Mouse (Mus musculus) spleen, postnatal 4 days (tissue): Measurements from ENCODE around the gene Gpc5.
A peak's percentile ranks its signal among the peaks of the same experiment; 100 is the strongest.

ENCODE experiments used
- DNase-seq, 2 experiments: peaks; one replicate each; pipeline ENCODE4 v3.0.0; 2022; ENCODE audit warnings: low spot score in 2 of 2

Gpc5 gene

GRCm38 (mm10) chr14:115369611-115370167, 277.7 kb downstream of the Gpc5 start:
- DNase-seq, result no peak

- no peak for DNase-seq
These were observed 279.1 kb downstream of the Gpc5 start for GRCm38 (mm10) chr14:115371131-115371530.

DNA sequence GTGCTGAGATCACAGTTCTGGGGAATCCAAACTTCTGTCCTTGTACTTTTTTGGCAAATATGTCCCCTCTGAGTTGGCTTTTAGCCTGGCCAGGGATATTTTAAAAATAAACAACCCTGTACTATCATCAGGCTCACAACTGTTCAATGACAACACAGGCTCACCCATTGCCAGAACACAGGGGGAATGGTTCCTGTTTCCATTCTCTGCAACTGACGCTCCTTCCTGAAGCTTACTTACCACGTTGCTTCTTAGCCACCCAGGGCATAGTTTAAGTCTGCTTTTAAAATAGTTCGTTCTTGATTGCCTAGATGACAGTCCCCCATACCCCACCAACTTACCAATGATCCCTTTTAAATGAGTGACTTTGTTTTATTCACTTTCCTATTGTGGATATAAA, 299.8 kb downstream of the Gpc5 start:
- no peak for DNase-seq

- no peak for DNase-seq
These were observed 301.0 kb downstream of the Gpc5 start for GRCm38 (mm10) chr14:115392894-115393524.

- DNase-seq, result no peak
These were observed 314.6 kb downstream of the Gpc5 start for GRCm38 (mm10) chr14:115406596-115406995.

- no peak for DNase-seq
These were observed 315.4 kb downstream of the Gpc5 start for GRCm38 (mm10) chr14:115407309-115407930.

DNA sequence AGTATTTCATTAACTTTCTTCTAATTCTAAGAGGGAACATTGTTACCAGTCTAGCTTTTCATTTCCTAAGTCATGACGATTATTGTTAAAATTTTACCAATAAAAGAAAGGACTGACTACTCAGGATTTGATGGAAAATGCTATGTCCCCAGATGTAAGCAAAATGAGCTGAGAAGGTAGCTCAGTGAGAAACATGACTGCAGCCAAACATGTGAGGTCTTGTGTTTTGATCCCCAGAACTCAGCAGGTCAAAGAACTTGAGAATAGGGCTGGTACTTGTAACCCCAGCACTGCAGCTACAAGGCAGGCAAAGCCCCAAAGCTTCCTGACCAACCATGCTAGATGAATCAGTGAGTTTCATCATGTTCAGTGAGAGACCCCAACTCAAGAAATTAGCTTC, 318.9 kb downstream of the Gpc5 start:
- DNase-seq, result no peak

DNA sequence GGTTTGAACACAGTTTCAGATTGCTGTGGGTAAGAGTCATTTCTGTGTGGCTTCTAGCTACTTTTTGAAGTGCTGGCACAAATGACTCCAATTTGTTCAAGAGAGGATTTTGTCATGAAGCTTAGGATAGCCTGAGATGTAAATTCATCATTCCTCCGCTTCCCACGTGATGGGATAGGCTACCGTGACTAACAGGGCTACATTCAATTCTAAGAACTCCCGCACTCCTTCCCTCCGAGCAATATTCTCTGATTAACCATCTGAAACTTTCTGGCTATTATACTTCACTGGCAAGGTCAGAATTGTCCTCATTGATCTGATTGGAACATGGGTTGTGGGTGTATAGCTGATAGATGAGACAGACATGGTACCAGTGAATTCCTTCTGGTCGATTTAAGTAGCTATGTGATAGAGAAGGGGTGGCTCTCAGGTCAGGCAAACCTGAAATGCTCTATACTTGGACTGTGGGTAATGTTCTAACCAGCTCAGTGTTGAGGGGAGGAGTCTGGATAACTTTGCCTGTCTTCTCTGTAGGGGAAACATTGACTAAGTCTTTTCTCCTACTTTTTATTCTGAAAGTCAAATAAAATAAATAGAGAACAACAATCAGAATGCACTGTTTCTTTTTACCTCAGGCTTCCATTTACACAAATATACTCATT, 319.6 kb downstream of the Gpc5 start:
- no peak for DNase-seq

DNA sequence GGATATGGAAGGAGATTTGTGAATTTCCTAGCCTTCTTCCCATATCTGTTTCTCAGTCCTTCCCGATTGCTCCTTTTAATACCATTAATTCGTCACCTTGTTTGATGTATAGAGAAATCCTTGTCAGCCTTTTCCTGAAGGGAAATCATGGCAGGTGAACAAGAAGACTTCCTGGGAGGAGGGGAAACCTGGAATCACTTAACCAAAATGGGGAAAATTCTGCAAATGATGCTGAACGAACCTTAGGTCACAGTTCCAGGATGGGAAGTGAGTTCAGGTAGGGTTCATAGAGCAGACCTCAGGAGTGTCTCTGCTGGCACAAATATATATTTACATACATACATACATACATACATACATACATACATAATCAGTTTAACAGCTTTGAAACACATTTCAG, 320.8 kb downstream of the Gpc5 start:
- DNase-seq, result no peak

- no peak for DNase-seq
These were observed 321.4 kb downstream of the Gpc5 start for GRCm38 (mm10) chr14:115413429-115413828.

- DNase-seq, result no peak
These were observed 322.5 kb downstream of the Gpc5 start for GRCm38 (mm10) chr14:115414545-115414944.

DNA sequence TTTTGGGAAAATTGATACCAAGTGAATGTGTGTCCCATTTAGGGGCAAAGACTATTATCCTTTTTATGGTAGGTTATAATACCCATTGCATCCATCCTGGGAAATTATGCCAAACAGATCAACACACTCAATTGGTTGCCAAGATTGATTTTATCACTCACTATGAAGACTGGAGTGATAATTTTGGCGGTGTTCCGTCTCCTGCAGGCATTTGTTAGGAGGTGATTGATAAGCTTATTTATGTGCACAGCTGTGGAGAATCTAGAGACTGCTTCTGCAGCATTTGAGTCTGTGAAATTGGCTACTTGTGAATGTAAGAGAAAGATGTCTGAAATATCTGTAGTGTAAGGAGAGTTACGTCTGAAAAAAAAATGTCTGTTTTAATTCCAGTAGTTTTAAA, 340.0 kb downstream of the Gpc5 start:
- DNase-seq, result no peak

GRCm38 (mm10) chr14:115432368-115432767, 340.4 kb downstream of the Gpc5 start:
- DNase-seq, result no peak

DNA sequence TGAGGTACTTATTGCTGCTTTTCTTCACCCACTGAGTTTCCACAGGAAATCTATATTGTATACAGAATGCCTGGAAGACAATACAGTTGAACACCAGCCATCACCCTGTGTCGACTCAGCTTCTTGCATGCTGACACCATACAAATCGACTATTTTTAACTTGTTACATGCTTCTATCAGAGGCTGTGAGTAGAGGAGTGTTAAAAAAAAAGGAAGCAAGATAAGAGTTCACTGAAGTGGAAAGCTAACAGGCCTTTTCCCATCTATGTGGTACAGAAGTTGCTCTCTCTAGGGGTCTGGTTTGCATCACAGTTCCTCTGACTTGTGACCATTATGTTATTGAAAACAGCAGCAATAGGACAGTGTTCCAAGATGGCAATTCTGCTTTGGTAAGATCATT, 344.6 kb downstream of the Gpc5 start:
- DNase-seq, result no peak

DNA sequence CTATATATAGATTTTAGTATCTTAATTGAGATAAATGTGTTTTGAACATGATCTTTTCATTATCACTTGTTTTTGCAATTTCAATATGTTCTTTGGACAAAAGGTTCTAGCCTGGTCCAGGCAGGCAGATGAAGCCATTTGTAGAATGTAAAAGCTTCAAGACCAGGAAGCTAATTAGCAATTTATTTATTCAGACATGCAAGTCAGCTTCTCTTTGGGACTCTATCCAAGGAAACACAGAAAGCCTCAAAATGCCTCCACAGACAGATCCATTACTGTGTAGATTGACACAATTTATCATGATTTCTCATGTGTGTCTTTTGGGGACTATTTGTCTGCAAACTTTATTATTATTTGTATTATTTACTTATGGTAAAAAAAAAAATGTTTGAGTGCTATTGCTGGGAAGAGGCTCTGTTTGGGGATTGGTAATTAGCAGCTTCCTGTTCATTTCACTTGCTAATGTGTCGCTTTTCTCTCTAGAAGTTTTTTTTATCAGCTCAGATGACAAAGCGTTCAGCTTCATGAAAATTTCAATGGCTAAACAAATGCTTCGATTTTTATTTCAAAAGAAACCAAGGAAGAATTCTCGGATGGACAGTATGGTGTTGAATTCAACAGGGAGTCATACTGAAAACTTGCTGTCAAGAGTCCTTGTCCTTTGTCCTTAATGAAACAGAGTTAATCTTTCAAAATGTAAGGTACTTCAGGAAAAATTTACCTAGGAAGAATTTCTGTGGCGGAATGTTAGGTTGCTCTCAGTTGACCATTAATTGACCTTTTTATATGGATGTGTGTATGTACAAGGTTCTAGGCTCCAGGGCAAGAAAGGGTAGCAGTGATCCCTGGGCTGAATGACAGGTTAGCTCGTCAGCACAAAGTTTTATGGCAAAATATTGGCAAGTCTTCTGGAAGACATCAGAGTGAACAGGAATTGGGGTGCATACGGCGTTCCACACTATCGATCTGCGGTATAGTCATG, 353.1 kb downstream of the Gpc5 start:
- DNase-seq, result no peak

- no peak for DNase-seq
These were observed 358.9 kb downstream of the Gpc5 start for GRCm38 (mm10) chr14:115450938-115451337.

- DNase-seq, result no peak
These were observed 375.9 kb downstream of the Gpc5 start for GRCm38 (mm10) chr14:115467960-115468359.

DNA sequence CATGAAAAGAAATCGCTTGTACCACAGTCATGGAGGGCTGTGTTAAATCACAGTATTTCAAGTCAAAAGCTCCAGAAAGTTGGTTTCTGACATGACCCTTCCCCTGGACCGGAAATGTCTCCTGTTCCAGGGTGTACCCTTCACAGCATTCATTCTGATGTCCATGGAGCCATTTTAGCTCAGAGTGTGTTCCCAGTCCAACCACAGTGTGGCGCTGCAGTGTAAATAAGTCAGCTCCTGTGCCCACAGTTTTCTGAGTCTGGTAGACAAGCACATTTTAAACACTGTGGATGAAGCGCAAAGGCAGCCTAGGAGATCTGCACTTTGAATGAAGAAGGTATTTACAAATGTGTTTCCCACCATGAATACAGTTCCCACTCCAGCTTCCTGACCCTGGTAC, 383.2 kb downstream of the Gpc5 start:
- peak in 1 of 2 experiments; percentile 55 for DNase-seq

GRCm38 (mm10) chr14:115477360-115477759, 385.3 kb downstream of the Gpc5 start:
- DNase-seq, result no peak

DNA sequence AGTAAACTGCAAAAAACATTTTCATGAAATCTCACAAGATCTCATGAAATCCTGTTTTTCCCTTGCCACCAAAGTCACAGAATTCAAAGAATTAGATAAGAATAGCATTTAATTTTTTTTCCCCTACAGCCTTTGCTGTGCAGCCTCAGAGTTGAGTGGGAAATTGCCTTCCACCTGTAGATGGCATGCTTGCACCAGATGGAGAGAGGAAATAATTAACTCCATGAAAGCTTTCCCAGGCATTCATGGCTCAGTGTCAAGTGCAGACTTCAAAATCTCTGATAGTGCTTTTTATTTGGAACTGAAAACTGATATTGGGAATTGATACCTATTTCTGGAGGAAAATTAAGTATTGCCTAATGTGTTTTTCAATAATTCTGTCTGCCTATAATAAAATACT, 393.1 kb downstream of the Gpc5 start:
- DNase-seq, result no peak

- DNase-seq, result no peak
These were observed 408.8 kb downstream of the Gpc5 start for GRCm38 (mm10) chr14:115500794-115501193.
